ENCODE assay signal across 14 mouse cellular contexts in the genomic region with DNA sequence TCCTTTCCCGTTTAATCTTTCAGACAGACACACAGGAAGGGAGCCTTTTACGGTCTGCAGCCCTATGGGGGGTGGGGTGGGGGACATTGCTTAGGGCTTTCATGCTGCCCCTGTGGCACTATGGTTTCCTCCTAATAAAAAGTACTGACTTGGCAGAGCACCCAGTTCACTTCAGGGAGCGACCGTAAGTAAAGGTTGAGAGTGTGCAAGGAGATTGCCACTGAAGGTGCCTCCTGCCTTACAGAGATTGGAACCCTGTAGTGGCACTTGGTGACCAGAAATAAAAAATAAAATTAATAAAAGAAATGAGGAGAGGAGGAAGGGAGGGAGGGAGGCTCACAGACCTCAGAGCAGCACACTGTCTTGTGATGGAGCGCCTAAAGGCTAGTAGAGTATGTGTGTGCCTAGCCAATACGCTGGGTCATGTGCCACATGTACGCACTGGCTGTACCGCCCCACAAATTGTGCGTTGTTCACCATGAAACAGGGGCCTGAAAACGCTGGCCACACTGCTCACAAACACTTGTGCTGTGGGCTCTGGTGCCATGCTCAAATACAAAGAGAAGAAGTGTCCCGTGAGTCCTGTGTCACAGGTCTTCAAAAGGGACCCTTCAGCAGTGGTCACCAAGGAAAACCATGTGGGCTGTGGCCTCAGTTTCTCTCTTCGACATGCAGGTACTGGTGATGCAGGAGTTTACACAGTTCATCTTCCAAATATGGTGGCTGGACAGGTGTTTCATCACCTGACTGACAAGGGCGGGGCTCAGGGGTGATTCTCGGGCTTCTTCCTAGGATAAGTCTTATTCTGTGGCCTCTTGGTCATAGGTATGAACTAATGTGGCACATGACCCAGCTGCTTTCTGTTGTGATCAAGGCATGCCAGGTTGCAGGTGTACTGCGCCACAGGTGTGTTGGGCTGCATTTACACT.
DNase-seq lines count a peak whose midpoint lies in the region; ATAC-seq and TF ChIP-seq lines count a peak whose summit lies in the region.
"Had no signal": no experiment of that assay in that cellular context is flagged by ENCODE, and none has a peak within 500 bp of the region (broad histone marks: within the 10 kb centered on the region; RNA-seq: fewer than 3 reads in every experiment).

No protein-coding gene starts in this region.

- H3K4me2 ChIP-seq in forebrain, postnatal 0 days (ENCODE audit: low read depth): 0 out of 2 replicates have a peak overlapping the region, but pooled peaks have one; percentile 6
- no peak overlapping the region for H3K4me2 ChIP-seq in forebrain, embryonic 11.5 days (ENCODE audit: low read depth, low read length, severe bottlenecking)
- H3K4me2 ChIP-seq in hindbrain, embryonic 16.5 days (ENCODE audit: low read length): peak overlapping the region; percentile 42
- peak overlapping the region; percentile 38 for H3K4me2 ChIP-seq in neural tube, embryonic 12.5 days (replicated peaks)
- H3K4me2 ChIP-seq: liver, embryonic 11.5 days had no signal

- 85% methylated on average over 15 of the region's 15 CpGs for WGBS in forebrain, postnatal 0 days
- 86% methylated on average over 15 of the region's 15 CpGs for WGBS in forebrain, embryonic 11.5 days
- WGBS in hindbrain, embryonic 16.5 days: 77% methylated on average over 15 of the region's 15 CpGs
- 79% methylated on average over 15 of the region's 15 CpGs for WGBS in neural tube, embryonic 12.5 days

- no peaks in the 10 kb centered on the region for H3K4me1 ChIP-seq in forebrain, postnatal 0 days (ENCODE audit: insufficient read depth)
- H3K4me1 ChIP-seq in forebrain, embryonic 11.5 days (replicated peaks; ENCODE audit: control insufficient read depth, insufficient read depth, low read length): no peaks in the 10 kb centered on the region
- H3K4me1 ChIP-seq in megakaryocyte, embryonic 14.5 days: no peaks in the 10 kb centered on the region
- H3K4me1 ChIP-seq in hindbrain, embryonic 16.5 days (ENCODE audit: control insufficient read depth, insufficient read depth, low read depth, low read length): peaks cover 4% of the 10 kb centered on the region; the same call in 1 of the 2 replicates
- peaks cover 8% of the 10 kb centered on the region for H3K4me1 ChIP-seq in neural tube, embryonic 12.5 days

- H3K9ac ChIP-seq in forebrain, postnatal 0 days: no peak overlapping the region
- H3K9ac ChIP-seq in forebrain, embryonic 11.5 days (ENCODE audit: low read length): no peak overlapping the region
- no peak overlapping the region for H3K9ac ChIP-seq in hindbrain, embryonic 16.5 days (ENCODE audit: low read depth, low read length)
- H3K9ac ChIP-seq in neural tube, embryonic 12.5 days: no peak overlapping the region

- no peaks in the 10 kb centered on the region for H3K9me3 ChIP-seq in forebrain, postnatal 0 days (ENCODE audit: low read length)
- no peaks in the 10 kb centered on the region for H3K9me3 ChIP-seq in forebrain, embryonic 11.5 days (ENCODE audit: control insufficient read depth, low read length)
- H3K9me3 ChIP-seq in megakaryocyte, embryonic 14.5 days: peaks cover 34% of the 10 kb centered on the region
- H3K9me3 ChIP-seq in hindbrain, embryonic 16.5 days (ENCODE audit: control insufficient read depth, low read length): no peaks in the 10 kb centered on the region
- H3K9me3 ChIP-seq in neural tube, embryonic 12.5 days: no peaks in the 10 kb centered on the region

- H3K36me3 ChIP-seq in forebrain, postnatal 0 days (ENCODE audit: insufficient read depth): no peaks in the 10 kb centered on the region
- H3K36me3 ChIP-seq in forebrain, embryonic 11.5 days (ENCODE audit: control insufficient read depth, insufficient read depth, low read length): no peaks in the 10 kb centered on the region
- no peaks in the 10 kb centered on the region for H3K36me3 ChIP-seq in megakaryocyte, embryonic 14.5 days (replicated peaks; ENCODE audit: low read length)
- H3K36me3 ChIP-seq in hindbrain, embryonic 16.5 days (ENCODE audit: control insufficient read depth, insufficient read depth, low read length): no peaks in the 10 kb centered on the region
- H3K36me3 ChIP-seq in neural tube, embryonic 12.5 days: no peaks in the 10 kb centered on the region

- no peak overlapping the region for H3K27ac ChIP-seq in forebrain, postnatal 0 days (ENCODE audit: low read depth, low read length)
- no peak overlapping the region for H3K27ac ChIP-seq in forebrain, embryonic 11.5 days (ENCODE audit: low read depth, low read length)
- H3K27ac ChIP-seq in hindbrain, embryonic 16.5 days (ENCODE audit: low read depth, low read length): no peak overlapping the region
- H3K27ac ChIP-seq in neural tube, embryonic 12.5 days: no peak overlapping the region

- no peak for DNase-seq in forebrain, postnatal 0 days
- no peak for DNase-seq in forebrain, embryonic 11.5 days (ENCODE audit: low spot score)
- DNase-seq in layer of hippocampus, adult 8-10 months (ENCODE audit: low spot score in 2 of 2): no peak
- DNase-seq: adrenal gland, postnatal 25 days; gastrocnemius, postnatal 14 days; kidney, adult 9 months; layer of hippocampus, postnatal 36 days; lung, postnatal 10 days had no signal

- ATAC-seq in forebrain, postnatal 0 days: no peak
- no peak for ATAC-seq in forebrain, embryonic 11.5 days (replicated peaks; ENCODE audit: low FRiP score)
- ATAC-seq in megakaryocyte, adult 5-6 weeks (ENCODE audit: poor library complexity, severe bottlenecking): no peak
- ATAC-seq in hindbrain, embryonic 16.5 days: peak; percentile 40; the same call in 1 of the 2 replicates
- ATAC-seq in neural tube, embryonic 12.5 days (ENCODE audit: low FRiP score, low read depth): peak; percentile 70
- ATAC-seq in activated CD4-positive, CD25-positive, alpha-beta regulatory T cell, adult 4 months: no peak

- H3K27me3 ChIP-seq in forebrain, postnatal 0 days (ENCODE audit: insufficient read depth, low read length): no peaks in the 10 kb centered on the region
- H3K27me3 ChIP-seq in forebrain, embryonic 11.5 days (ENCODE audit: control insufficient read depth, insufficient read depth, low read length): no peaks in the 10 kb centered on the region
- H3K27me3 ChIP-seq in megakaryocyte, embryonic 14.5 days (replicated peaks): no peaks in the 10 kb centered on the region
- no peaks in the 10 kb centered on the region for H3K27me3 ChIP-seq in hindbrain, embryonic 16.5 days (replicated peaks; ENCODE audit: control insufficient read depth, insufficient read depth, low read length)
- peaks cover 6% of the 10 kb centered on the region; the same call in 1 of the 2 replicates for H3K27me3 ChIP-seq in neural tube, embryonic 12.5 days (replicated peaks)

- no peak for TF ChIP-seq CTCF in forebrain, postnatal 0 days (IDR thresholded peaks at IDR 0.05; ENCODE audit: low read depth)

- no peak overlapping the region for H3K4me3 ChIP-seq in forebrain, postnatal 0 days (ENCODE audit: low read depth, low read length)
- H3K4me3 ChIP-seq in forebrain, embryonic 11.5 days (ENCODE audit: low read depth, low read length): no peak overlapping the region
- peak overlapping the region; percentile 44 for H3K4me3 ChIP-seq in megakaryocyte, embryonic 14.5 days (replicated peaks)
- H3K4me3 ChIP-seq in hindbrain, embryonic 16.5 days (ENCODE audit: low read length): no peak overlapping the region; the same call in 1 of the 2 replicates
- no peak overlapping the region for H3K4me3 ChIP-seq in neural tube, embryonic 12.5 days

Comparison
In these comparisons a context has a peak if more than half of its experiments do, and no peak if none do; other contexts are left out.
1. ATAC-seq: peak in hindbrain, embryonic 16.5 days (single experiment) and neural tube, embryonic 12.5 days (single experiment); none in forebrain, postnatal 0 days (single experiment), forebrain, embryonic 11.5 days (single experiment), megakaryocyte, adult 5-6 weeks (single experiment) and activated CD4-positive, CD25-positive, alpha-beta regulatory T cell, adult 4 months (single experiment).